Mouse (Mus musculus): Measurements from ENCODE around the gene Synj1.

The Synj1 gene

DNA sequence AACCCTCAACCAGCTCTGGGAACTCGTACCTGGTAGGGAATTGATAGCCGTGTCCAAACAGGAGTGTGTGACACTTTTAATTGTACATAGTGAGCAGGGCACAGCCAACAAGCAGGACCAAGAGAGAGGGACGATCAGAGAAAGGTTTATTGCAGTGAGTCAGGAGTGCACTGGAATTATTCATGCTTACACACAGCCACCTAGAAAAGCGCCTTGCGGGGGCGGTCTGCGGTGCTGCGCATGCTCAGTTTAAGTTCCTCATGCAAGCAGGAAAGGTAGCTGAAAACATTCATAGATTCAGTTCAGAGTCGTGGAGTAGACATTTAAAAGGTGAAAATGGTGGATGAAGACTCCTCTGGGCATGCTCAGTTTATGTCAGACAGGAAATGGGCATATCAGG is 120.4 kb downstream of the Synj1 start:
- no peak for DNase-seq (ENCODE audit: low read depth)

Data from fibroblast of lung, adult 2 months (primary cell).